Mouse (Mus musculus) midbrain, postnatal 0 days (tissue): ENCODE measurements around the gene Kdr. TPM values are rescaled to one million over a fixed set of nuclear protein-coding genes. Genes with fewer than 3 reads are reported as not detected.

Source experiments
- ATAC-seq: fragments of 200-750 bp; cut with Nextera tagmentation; 2 replicates; pipeline ENCODE4 v1.8.0; 2017; ENCODE audit warnings: moderate number of reproducible peaks, mild to moderate bottlenecking, moderate TSS enrichment, moderate library complexity; ENCODE audit not compliant: low FRiP score
- DNase-seq: peaks from one replicate; pipeline ENCODE4 v3.0.0-alpha.2; 2015; ENCODE audit warnings: low spot score
- H3K27ac ChIP-seq: fragments of 300-500 bp; sonication (generic); 2 replicates; pipeline ENCODE4 v1.5.1; 2014; ENCODE audit warnings: low read depth, mild to moderate bottlenecking, low read length, mixed read lengths
- H3K27me3 ChIP-seq: fragments of 300-500 bp; sonication (generic); 2 replicates; pipeline ENCODE4 v1.6.1; 2014; ENCODE audit warnings: low read length, control low read depth, mixed read lengths; ENCODE audit not compliant: insufficient read depth
- H3K36me3 ChIP-seq: fragments of 300-500 bp; sonication (generic); 2 replicates; pipeline ENCODE4 v1.6.1; 2014; ENCODE audit warnings: low read length, control low read depth, mixed read lengths; ENCODE audit not compliant: insufficient read depth
- H3K4me1 ChIP-seq: fragments of 300-500 bp; sonication (generic); 2 replicates; pipeline ENCODE4 v1.6.1; 2014; ENCODE audit warnings: mild to moderate bottlenecking, control low read depth, antibody characterized with exemption, low read length, mixed read lengths; ENCODE audit not compliant: insufficient read depth
- H3K4me2 ChIP-seq: fragments of 300-500 bp; sonication (generic); 2 replicates; pipeline ENCODE4 v1.6.1; 2014; ENCODE audit warnings: low read depth, mild to moderate bottlenecking, low read length, mixed read lengths; ENCODE audit not compliant: poor library complexity, severe bottlenecking
- H3K4me3 ChIP-seq: fragments of 300-500 bp; sonication (generic); 2 replicates; pipeline ENCODE4 v1.5.1; 2014; ENCODE audit warnings: low read depth, mild to moderate bottlenecking, low read length, moderate library complexity
- H3K9ac ChIP-seq: fragments of 300-500 bp; sonication (generic); replicated peaks from 2 replicates; pipeline ENCODE4 v1.6.1; 2014; ENCODE audit warnings: mild to moderate bottlenecking, low read length, moderate library complexity, mixed read lengths; ENCODE audit not compliant: poor library complexity, severe bottlenecking
- H3K9me3 ChIP-seq: fragments of 300-500 bp; sonication (generic); 2 replicates; pipeline ENCODE4 v1.6.1; 2016; ENCODE audit warnings: low read length, control low read depth
- CTCF ChIP-seq: IDR thresholded peaks from 2 replicates; pipeline ENCODE4 v1.5.1; 2016; ENCODE audit warnings: antibody characterized with exemption, mild to moderate bottlenecking
- WGBS: fragments of 180-500 bp; shearing (Covaris S2); extraction: QIAGEN DNeasy Blood & Tissue Kit; methylation state at CpG from one replicate; pipeline ENCODE4 v1.1.7; 2014; 5-methylcytosine and 5-hydroxymethylcytosine counted together
- polyA plus RNA-seq: library from polyadenylated mRNA; unstranded; fragments of >200 nt; fragmentation: Nextera tagmentation; extraction: Ambion mirVana; gene quantifications from 2 replicates; pipeline ENCODE4 v1.2.1, GENCODE M21; 2015
- total RNA-seq: library from RNA; depleted of rRNA; stranded (reverse); fragments of >200 nt; gene quantifications from 2 replicates; pipeline ENCODE4 v1.2.3, GENCODE M21; 2014

The Kdr gene
- total and polyA plus RNA-seq, 2 experiments from 2014 or later = 11.6 to 19.1 TPM

DNA sequence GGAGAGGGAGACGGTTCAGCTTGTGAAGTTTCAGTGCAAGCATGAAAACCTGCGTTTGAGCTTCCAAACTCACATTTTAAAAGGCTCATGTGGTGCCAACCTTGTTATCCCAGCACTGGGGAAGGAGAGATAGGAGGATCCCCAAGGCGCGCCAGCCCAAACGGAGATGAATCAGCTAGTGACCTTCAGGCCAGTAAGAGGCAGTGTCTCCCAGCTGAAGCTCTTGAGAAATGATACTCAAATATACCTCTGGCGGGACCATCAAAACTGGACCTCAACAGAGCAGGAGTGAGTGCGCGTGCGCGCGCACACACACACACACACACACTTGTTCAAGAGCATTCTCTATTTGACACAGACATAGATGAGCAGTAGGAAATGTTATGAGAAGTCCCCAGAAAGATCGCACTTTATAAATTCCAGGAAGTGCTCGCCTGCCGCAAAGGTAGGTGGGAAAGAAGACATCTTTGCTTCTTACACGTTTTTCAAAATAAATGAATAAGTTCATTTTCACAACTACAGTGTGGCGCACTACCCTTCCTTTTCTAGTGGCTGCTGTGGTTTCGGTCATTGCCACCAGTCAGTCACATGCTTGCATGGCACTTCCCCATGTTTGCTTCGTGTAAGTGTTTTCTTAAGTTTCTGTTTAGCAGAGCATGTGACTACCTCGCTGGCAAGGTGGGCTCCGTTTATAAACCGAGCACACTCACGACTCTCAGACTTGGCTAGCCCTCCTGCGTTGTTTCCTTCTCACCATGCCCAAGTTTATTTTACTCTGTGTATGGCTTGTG is 2.5 kb upstream of the Kdr start:
- TF ChIP-seq CTCF = no peak
- no peaks in the 10 kb centered on the region for H3K36me3 ChIP-seq
- no peak overlapping the region for H3K9ac ChIP-seq
- 73% methylated on average over 23 of the region's 23 CpGs for WGBS
- peaks cover 29% of the 10 kb centered on the region for H3K27me3 ChIP-seq
- H3K9me3 ChIP-seq = no peaks in the 10 kb centered on the region
- ATAC-seq = no peak
- no peak for DNase-seq
- no peak overlapping the region for H3K4me3 ChIP-seq
- H3K27ac ChIP-seq = no peak overlapping the region
- H3K4me2 ChIP-seq = no peak overlapping the region
- H3K4me1 ChIP-seq = peaks cover 6% of the 10 kb centered on the region; the same call in 1 of the 2 replicates

DNA sequence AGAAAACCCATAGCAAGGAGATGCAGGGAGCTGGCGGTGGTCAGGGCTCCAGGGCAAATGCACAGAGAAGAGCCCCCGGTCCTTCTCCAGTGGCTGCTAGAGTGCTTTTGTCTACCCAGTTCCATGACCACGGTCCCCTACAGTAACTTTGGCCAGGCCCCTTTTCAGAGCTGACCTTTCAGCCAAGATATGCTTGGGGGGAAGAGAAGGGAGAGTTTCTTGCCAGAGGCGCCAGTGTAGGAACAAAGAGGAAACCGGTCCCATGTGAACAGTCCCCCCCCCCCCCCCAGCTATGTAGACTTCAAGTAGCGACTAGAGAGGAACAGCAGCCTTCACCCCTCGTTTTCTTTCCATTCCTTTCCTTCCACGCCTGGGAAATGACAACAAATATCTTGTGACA is 850 bp upstream of the Kdr start:
- H3K27me3 ChIP-seq = peaks cover 31% of the 10 kb centered on the region
- 12% methylated on average over 8 of the region's 8 CpGs for WGBS
- no peaks in the 10 kb centered on the region for H3K9me3 ChIP-seq
- H3K36me3 ChIP-seq = no peaks in the 10 kb centered on the region
- no peak overlapping the region for H3K27ac ChIP-seq
- peak overlapping the region; percentile 99 for H3K4me2 ChIP-seq
- ATAC-seq (no peak), DNase-seq (no peak)
- peaks cover 6% of the 10 kb centered on the region; the same call in 1 of the 2 replicates for H3K4me1 ChIP-seq
- no peak overlapping the region for H3K9ac ChIP-seq
- TF ChIP-seq CTCF = no peak
- peak overlapping the region; percentile 63; the same call in 1 of the 2 replicates for H3K4me3 ChIP-seq

DNA sequence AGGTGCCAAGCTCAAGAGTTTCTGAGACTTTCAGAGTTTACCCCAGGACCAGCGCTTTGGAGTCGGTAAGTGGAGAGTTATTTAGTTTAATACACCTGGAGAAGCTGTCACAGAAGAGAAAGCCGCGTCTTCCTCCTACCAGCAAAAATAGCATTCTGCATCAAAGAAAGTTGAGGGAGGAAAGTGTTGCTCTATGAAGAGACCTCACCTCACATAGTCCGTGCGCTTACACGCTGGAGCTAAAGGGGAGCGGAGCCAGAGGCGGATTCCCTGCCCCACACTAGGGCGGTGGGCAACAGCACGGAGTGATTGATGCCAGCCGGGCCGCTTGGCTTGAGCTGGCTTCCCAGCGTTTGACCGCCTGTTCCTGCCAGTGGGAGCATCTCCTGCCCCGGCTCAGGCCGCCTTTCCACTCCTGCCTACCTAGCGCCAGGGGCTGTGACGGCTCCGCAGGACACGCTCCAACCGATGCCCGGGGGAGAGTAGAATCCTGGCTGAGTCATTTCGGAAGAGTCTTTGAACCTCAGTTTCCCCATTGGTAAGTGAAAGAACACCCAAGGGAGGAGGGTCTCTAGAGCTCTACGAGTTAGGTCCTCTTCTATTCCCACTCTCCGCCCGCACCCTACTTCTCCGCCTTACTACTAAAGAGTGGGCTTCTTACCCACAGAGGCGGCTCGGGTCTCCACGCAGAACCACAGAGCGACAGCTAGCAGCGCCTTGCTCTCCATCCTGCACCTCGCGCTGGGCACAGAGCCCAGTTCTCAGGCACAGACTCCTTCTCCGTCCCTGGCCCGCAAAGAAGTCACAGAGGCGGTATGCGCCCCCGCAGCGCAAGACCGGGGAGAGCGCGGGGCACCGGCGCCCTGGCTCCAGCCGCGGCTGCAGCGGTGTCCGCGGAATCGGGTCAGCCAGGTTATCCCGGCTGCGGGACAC is 551 bp downstream of the Kdr start:
- DNase-seq (peak; percentile 33), ATAC-seq (peak; percentile 72)
- WGBS = 2% methylated on average over 46 of the region's 54 CpGs
- no peak overlapping the region for H3K27ac ChIP-seq
- H3K36me3 ChIP-seq = no peaks in the 10 kb centered on the region
- peak overlapping the region; percentile 99 for H3K4me2 ChIP-seq
- TF ChIP-seq CTCF = no peak
- peaks cover 6% of the 10 kb centered on the region; the same call in 1 of the 2 replicates for H3K4me1 ChIP-seq
- peak overlapping the region; percentile 55 for H3K9ac ChIP-seq
- H3K27me3 ChIP-seq = peaks cover 31% of the 10 kb centered on the region
- peak overlapping the region; percentile 63 for H3K4me3 ChIP-seq
- H3K9me3 ChIP-seq = no peaks in the 10 kb centered on the region

DNA sequence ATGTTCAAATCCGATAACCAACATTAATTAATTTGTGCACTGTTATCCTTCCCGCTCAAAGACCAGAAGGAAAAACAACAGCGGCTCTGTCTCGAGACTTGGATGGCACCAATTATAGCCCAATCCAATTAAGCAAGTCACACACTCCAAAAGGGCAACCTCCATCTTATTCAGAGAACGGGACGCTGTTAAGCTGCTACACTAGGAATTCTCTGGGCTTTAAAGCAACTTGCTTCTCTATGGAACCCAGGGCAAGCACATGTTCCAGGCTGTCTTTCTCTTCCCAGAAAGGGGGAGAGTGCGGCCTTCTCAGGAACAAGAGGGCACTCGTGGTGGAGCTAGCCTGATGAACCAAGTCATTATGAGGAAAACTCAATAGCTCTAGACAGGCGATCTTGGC is 1.6 kb downstream of the Kdr start:
- Histone ChIP-seq H3K4me3 (peak overlapping the region; percentile 17; the same call in 1 of the 2 replicates), H3K27ac (no peak overlapping the region), H3K9ac (no peak overlapping the region), H3K4me1 (peaks cover 6% of the 10 kb centered on the region; the same call in 1 of the 2 replicates), H3K4me2 (no peak overlapping the region), H3K27me3 (peaks cover 31% of the 10 kb centered on the region), H3K36me3 (no peaks in the 10 kb centered on the region), H3K9me3 (no peaks in the 10 kb centered on the region)
- ATAC-seq (no peak), DNase-seq (no peak)
- WGBS = 43% methylated on average over 9 of the region's 9 CpGs
- TF ChIP-seq CTCF = no peak

DNA sequence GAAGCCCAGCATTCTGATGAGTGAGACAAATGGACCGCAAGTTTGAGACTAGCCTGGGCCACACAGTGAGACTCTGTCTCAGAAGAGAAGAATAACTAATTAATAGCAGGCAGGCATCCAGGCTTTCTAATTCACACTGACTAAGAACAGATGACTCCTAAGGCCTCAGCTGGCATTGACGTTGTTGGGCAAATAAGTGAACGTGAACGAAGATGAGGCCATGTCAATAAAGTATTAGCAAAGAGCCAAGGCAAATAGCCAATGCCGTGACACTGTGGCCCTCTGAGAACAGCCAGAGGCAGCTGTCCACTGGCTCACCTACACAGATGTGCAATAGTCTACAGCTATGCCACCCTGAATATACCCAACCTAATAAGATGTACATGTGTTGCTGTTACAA is 2.9 kb downstream of the Kdr start:
- H3K36me3 ChIP-seq = no peaks in the 10 kb centered on the region
- H3K9me3 ChIP-seq = no peaks in the 10 kb centered on the region
- TF ChIP-seq CTCF = no peak
- ATAC-seq (no peak), DNase-seq (peak; percentile 40)
- WGBS = 69% methylated on average over 5 of the region's 5 CpGs
- H3K27me3 ChIP-seq = peaks cover 24% of the 10 kb centered on the region
- no peak overlapping the region for H3K9ac ChIP-seq
- no peak overlapping the region for H3K4me3 ChIP-seq
- peaks cover 6% of the 10 kb centered on the region; the same call in 1 of the 2 replicates for H3K4me1 ChIP-seq
- H3K4me2 ChIP-seq = no peak overlapping the region
- no peak overlapping the region for H3K27ac ChIP-seq
